17 mouse cellular contexts compared by ENCODE assay signal in genomic region chr14:35029626-35030025, GRCm38 (mm10).
DNase-seq lines count a peak whose midpoint lies in the region.
"Had no signal": no experiment of that assay in that cellular context is flagged by ENCODE, and none has a peak within 500 bp of the region (broad histone marks: within the 10 kb centered on the region; RNA-seq: fewer than 3 reads in every experiment).

No protein-coding gene starts in this region.

- H3K9me3 ChIP-seq in heart, embryonic 10.5 days: no peaks in the 10 kb centered on the region
- H3K9me3 ChIP-seq: G1E had no signal

- no peak overlapping the region for H3K4me3 ChIP-seq in heart, embryonic 10.5 days

- WGBS in heart, embryonic 10.5 days: 89% methylated on average over 2 of the region's 2 CpGs

- peak; percentile 73 for DNase-seq in heart, adult 11 months
- no peak for DNase-seq in heart, postnatal 36 days
- DNase-seq in heart, embryonic 10.5 days (ENCODE audit: low spot score): peak; percentile 66
- DNase-seq in heart, adult 18-20 months: no peak
- DNase-seq: adrenal gland, adult 2 months; adrenal gland, adult 8-10 months; adrenal gland, postnatal 10 days; adrenal gland, postnatal 14 days; adrenal gland, postnatal 25 days; adrenal gland, postnatal 36 days; B cell, adult 2 months; cerebellum, adult 11 months; cerebellum, adult 11-12 months; cerebellum, adult 18-20 months had no signal

- no peak overlapping the region for H3K27ac ChIP-seq in heart, embryonic 10.5 days

- intact Hi-C loops in heart, postnatal 36 days (cut with DNase I): no loop called here

- no peaks in the 10 kb centered on the region for H3K36me3 ChIP-seq in heart, embryonic 10.5 days
- H3K36me3 ChIP-seq: G1E had no signal

- no peaks in the 10 kb centered on the region for H3K4me1 ChIP-seq in heart, embryonic 10.5 days

- H3K27me3 ChIP-seq in heart, embryonic 10.5 days (ENCODE audit: insufficient read depth, poor library complexity, severe bottlenecking): no peaks in the 10 kb centered on the region
- H3K27me3 ChIP-seq: CH12.LX, Patski had no signal

Comparison
In these comparisons a context has a peak if more than half of its experiments do, and no peak if none do; other contexts are left out.
1. DNase-seq: peak in heart, adult 11 months (single experiment) and heart, embryonic 10.5 days (single experiment); none in heart, postnatal 36 days (0 of 2) and heart, adult 18-20 months (0 of 2).